Mouse (Mus musculus): ENCODE measurements around the gene Esr1.
"Not testable (repeated sequence)": the region's sequence is repeated elsewhere in the genome, so short reads cannot be mapped to it uniquely, and the experiment has no call there.

Esr1 gene

DNA sequence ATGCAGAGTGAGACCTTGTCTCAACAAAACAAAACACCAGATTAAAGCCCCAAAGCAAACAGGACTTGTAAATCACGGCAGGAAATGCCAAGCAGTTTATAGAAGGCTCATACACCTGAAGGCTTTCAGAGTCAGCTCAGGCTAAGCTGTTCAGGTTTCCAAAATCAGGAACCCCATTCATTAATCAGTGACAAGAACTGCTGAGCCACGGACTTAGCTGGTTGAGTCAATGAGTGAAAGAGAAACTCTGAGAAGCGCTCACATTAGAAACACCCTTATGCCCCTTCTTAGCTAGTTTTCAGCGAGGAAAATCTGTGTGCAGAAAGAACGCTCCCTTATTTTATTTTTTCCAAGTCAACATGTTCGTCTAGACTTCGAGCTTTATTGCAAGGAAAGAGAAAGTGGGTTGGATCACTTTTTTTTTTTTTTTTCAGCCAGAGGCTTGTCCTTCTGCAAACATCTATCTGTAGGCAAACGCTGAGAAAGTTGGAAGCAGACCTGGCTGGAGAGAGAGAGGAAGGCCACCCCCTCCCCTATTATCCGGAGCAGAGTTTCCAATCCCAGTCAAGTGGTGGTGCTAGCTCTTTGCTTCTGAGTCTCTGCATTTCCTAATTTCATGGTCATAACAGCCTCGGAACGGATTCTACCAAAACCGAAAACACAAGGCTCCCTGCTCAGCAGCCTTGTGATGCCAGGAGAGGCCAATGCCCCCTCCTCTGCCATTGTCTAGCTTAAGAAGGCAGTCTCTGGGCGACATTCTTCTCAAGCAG, at the start of gene Esr1:
Esr1 (plus strand) TSS at position 208 of the 770 bp plus-strand sequence.
- ATAC-seq (ENCODE audit: insufficient number of reproducible peaks, low FRiP score, low TSS enrichment) = no peak

DNA sequence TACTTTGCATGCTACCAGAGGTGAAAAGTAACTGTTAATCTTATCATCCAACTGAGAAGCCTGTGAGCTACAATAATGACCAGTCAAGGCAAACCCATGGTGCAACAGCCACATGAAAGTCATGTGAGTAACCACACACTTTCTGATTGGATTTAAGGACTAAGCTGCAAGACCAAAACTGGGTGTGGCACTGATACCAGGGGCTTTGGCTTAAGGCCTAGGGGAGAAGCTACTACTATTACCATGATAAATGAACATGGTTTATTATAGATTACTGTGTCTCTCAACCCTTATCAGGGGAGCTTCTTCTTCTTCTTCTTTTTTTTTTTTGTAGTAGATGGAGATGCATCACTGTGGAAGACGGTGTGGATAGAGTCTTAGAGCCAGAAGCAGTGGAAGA, 46.2 kb upstream of the Esr1 start:
- no peak for ATAC-seq (ENCODE audit: insufficient number of reproducible peaks, low FRiP score, low TSS enrichment)

DNA sequence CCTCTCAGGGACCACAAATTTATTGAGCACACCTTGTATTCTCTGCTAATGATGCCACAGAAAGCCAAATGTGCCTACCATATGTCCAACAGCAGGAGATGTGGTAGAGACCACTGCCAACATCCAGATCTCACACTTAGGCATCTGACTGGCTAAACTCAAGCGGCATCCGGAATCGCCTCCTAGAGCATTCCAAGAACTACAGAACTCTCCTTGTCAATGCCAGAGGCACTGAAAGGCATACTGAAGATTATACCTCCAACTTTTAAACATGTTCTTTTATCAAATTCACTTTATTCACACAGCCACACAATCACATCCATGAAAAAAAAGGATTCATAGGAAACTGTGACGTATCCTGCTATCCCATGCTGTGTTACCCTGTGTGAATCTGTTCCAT, 40.6 kb upstream of the Esr1 start:
- no peak for ATAC-seq (ENCODE audit: insufficient number of reproducible peaks, low FRiP score, low TSS enrichment)

DNA sequence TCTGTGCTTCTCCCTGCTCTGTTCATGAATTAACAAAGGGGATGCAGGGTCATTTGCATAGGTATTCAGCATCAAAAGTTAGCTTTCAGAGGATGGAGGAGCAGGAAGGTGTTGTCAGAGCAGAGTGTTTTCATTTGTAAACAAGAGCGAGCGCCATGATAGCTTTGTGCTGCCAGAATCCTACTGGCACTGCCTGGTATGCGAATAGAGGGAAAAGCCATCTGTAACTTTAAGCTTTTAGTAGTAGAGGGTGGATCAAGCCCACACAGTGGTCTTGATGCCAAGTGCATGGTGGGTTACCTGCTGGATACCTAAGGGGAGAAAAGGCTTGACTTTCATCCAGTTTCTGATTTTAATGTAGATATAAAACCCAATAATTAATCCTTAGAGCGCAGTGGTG, 40.1 kb upstream of the Esr1 start:
- ATAC-seq (ENCODE audit: insufficient number of reproducible peaks, low FRiP score, low TSS enrichment) = no peak

DNA sequence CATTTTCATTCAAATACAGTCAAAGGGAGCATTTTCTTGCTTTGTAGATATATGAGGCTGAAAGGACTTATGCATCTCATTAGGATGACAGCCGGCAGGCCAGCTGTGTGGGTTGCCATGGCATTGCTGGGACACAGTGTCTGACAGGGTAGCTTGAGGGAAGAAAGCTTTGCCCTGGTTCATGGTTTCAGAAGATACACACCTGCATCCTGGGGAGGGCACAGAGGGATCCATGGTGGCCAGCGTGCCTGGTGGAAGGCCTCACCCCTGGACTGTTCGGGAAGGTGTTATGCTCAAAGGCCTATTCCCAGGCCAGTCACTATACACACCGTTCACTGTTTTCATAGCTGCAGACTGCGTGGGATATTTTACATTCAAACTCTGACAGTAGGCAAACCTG, 29.5 kb upstream of the Esr1 start:
- no peak for ATAC-seq (ENCODE audit: insufficient number of reproducible peaks, low FRiP score, low TSS enrichment)

DNA sequence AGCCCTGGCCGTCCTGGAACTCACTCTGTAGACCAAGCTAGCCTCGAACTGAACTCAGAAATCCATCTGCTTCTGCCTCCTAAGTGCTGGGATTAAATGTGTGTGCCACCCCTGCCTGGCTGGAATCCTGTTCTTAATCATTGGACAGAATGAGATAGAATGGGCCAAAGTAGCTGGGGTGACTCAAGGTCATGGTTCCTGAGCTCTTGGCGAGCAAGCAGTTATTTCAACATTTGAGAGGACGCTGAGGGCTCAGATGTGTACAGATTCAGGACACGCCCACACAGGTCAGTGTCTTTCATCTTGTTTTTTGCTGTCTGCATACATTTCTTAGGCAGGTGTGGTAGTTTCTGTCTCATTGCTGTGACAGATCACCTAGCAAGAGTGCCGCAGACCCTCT, 24.7 kb upstream of the Esr1 start:
- ATAC-seq (ENCODE audit: insufficient number of reproducible peaks, low FRiP score, low TSS enrichment) = no peak

DNA sequence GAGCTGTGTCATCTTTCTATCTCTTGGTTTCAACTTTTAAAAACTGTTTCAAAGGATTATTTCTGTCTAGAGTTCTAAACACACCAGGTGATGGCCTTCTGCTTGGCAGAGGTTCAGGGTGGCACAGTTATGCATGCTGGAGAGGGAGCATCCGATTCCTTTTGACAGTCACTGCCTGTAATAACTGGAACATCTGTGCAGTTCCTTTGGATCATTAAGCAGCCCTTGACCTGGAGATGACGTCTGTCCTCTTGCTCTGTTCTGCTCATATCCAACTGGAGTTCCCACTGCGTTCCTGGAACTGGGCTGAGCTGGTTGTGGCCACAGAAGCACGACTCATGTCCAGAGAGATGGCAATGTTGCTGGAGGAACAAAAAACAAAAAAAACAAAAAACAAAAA, 21.8 kb upstream of the Esr1 start:
- no peak for ATAC-seq (ENCODE audit: insufficient number of reproducible peaks, low FRiP score, low TSS enrichment)

DNA sequence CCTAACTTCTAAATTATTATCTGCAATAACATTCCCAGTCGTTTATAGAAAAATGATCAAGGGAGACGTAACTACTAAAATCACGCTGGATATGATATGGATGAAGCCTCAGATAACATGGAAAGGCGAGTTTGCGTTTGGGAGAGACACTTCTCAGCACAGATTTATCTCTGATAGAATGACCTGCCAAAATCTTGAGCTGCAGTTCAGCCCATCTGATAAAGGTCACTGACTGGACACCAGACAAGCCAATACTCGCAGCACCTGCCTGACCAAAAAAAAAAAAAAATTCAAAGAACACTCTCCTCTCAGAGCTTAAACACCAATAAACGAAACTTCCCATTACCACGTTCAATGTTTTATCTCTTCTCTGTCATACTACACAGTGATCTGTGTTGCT, 20.4 kb upstream of the Esr1 start:
- no peak for ATAC-seq (ENCODE audit: insufficient number of reproducible peaks, low FRiP score, low TSS enrichment)

DNA sequence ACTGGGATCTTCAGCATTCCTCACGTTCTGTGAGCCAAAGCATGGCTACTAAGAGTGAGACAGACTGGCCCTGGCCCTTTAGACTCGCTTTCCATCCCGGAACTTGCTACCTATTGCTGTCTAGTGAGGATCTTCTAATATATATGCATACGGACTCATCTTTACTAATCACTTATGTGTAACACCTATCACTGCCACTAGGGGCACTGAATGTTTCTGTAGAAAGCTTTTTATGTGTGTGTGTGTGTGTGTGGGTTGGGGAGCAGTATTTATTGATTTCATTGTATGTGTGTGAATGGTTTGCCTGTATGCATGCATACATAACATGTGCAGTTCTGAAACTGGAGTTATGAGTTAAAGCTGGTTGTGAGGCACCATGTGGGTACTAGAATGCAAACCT, 17.6 kb upstream of the Esr1 start:
- ATAC-seq (ENCODE audit: insufficient number of reproducible peaks, low FRiP score, low TSS enrichment) = no peak

DNA sequence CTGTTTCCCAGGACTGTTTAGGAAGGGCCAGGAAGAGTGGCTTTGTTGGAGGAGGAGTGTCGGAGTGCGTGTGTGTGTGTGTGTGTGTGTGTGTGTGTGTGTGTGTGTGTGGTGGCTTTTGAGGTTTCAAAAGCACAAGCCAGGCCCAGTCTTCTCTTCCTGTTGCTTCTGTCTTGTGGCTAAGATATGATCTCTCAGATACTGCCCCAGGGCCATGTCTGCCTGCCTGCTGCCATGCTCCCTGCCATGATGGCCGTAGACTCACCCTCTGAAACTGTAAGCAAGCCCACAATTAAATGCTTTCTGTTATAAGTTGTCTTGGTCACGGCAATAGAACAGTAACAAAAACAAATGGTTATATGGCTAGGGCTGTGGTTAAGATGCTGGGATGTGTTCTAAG, 14.2 kb upstream of the Esr1 start:
- no peak for ATAC-seq (ENCODE audit: insufficient number of reproducible peaks, low FRiP score, low TSS enrichment)

DNA sequence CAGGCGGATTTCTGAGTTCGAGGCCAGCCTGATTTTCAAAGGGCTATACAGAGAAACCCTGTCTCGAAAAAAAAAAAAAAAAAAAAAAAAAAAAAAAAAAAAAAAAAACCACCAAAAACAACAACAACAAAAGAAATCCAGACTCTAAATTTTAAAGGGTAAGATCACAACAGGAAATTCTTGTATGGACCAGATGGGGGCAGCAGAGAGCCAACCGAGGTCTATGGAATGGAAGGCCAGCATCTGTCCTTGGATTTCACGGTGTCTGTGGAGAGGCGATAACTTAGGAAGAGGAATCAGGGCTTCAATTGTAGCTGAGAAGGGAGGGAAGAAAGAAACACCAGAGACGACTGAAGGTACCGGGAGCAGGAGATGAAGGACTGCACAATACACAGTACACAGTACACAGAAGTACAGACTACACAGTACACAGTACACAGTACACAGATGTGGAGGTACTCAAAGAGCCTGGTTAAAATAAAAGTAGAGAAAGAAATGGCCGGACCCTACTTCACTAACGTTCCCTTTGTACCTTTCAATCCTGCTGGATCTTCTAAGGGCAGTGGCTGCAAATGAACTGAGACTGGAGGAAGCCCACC, 13.1 kb upstream of the Esr1 start:
- ATAC-seq (ENCODE audit: insufficient number of reproducible peaks, low FRiP score, low TSS enrichment) = peak; percentile 20; the same call in 1 of the 2 replicates

DNA sequence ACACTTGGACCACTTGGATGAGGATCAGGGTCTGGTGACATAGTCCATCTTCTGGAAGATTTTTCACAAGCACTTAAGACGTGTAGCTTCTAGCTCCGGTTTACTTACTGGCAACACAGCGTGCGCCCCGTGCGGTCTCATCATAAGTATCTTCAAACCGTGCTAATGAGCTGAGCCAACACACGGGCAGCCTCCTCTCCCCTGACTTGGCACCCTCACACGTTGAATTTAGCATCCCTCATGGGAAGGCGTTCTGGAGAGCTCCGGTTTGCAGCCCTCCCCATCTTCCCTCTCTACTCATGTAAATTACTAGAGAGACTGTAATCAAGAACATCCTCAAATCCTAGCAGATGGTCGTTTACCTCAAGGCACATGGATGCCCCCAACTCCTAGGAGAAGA, 12.5 kb upstream of the Esr1 start:
- no peak for ATAC-seq (ENCODE audit: insufficient number of reproducible peaks, low FRiP score, low TSS enrichment)

DNA sequence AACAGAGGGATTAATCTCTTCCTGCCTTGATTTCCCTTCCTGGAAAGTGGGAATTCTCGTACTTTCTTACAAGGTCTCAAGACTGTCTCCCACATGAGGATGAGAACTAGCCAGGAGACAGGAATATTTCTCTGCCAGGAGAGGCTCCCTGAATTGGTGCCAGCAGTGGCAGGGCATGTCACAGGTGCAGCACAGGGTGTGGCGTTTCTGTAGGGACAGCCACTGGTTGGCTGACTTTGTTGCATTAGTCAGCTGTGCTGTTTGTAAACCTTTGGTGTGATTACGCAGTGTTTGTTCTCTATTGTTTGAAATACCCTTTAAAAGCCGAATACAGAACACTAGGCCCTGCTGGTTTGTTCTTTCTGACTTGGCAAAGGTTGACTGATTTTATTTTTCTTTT, 11.8 kb upstream of the Esr1 start:
- no peak for ATAC-seq (ENCODE audit: insufficient number of reproducible peaks, low FRiP score, low TSS enrichment)

DNA sequence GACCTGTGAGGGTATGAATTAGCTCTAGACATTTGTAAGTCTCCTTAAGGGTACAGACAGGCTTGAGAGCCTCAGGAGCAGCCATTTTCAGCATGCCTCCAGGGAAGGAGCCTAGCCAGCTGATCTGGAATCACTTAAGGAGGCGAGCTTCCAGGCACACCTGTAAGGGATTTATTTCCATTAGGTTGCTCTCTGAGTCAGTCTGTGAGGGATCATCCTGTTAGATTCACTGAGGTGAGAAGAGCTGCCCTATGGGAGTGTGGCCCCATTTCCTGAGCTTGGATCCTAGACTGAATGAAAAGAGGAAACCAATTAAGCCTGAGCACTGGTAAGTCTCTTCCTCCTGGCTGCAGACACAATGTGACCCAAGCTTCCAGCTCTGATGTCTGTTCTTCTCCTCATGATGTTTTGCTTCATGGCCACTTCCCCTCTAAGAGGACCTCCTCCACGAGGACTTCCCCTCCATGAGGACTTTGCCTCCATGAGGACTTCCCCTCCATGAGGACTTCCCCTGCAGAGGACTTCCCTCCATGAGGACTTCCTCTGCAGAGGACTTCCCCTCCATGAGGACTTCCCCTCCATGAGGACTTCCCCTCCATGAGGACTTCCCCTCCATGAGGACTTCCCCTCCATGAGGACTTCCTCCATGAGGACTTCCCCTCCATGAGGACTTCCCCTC, 10.5 kb upstream of the Esr1 start:
- ATAC-seq (ENCODE audit: insufficient number of reproducible peaks, low FRiP score, low TSS enrichment) = no peak

DNA sequence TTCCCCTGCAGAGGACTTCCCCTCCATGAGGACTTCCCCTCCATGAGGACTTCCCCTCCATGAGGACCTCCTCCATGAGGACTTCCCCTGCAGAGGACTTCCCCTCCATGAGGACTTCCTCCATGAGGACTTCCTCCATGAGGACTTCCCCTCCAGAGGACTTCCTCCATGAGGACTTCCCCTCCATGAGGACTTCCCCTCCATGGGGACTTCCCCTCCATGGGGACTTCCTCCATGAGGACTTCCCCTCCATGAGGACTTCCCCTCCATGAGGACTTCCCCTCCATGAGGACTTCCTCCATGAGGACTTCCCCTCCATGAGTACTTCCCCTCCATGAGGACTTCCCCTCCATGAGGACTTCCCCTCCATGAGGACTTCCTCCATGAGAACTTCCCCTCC, 9.8 kb upstream of the Esr1 start:
- ATAC-seq (ENCODE audit: insufficient number of reproducible peaks, low FRiP score, low TSS enrichment) = not testable (repeated sequence)

DNA sequence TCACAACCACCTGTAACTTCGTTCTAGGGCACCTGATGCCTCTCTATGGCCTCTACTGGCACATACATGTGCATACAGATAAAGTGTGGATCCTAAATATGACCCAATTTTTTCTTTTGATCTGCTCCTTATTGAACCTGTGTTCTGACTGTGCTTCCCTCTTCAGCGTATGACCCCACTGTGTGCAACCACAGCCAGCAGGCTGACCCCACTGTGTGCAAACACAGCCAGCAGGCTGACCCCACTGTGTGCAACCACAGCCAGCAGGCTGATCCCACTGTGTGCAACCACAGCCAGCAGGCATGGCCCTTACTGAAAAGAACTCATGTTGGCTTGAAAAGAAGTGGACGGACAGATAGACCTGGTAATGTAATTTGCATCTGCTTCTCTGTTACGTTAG, 8.9 kb upstream of the Esr1 start:
- ATAC-seq (ENCODE audit: insufficient number of reproducible peaks, low FRiP score, low TSS enrichment) = no peak

DNA sequence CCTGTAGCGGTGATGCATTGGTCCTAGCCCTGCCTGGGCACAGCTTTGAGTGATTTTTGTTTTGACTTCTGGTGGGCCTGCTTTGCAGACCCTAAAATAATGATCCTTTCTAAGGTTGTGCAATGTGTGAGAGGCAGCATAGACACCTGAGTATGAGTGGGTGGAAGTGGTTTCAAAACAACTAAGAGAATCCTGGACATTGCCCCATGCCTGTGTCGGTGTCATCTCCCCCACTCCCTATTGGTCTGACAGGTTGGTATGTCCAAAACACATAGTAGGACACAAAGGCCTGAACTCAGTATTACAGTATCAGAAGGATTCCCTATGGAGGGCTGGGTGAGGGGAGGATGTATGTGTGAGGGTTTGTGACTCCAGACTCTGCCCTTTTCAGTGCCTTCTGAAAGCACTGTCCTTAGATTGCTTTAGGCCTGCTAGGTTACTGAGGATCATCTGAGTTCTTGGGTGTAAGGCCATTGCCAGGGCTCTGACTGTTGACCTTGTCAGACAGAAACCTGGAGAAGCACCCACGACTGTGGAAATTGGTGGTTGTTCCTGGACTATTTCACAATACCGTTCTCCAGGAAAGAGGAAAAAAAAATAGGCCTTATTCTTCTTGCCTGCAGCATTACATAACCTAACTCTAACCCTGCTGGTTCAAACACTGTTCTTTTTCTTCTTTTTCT, 6.7 kb upstream of the Esr1 start:
- no peak for ATAC-seq (ENCODE audit: insufficient number of reproducible peaks, low FRiP score, low TSS enrichment)

DNA sequence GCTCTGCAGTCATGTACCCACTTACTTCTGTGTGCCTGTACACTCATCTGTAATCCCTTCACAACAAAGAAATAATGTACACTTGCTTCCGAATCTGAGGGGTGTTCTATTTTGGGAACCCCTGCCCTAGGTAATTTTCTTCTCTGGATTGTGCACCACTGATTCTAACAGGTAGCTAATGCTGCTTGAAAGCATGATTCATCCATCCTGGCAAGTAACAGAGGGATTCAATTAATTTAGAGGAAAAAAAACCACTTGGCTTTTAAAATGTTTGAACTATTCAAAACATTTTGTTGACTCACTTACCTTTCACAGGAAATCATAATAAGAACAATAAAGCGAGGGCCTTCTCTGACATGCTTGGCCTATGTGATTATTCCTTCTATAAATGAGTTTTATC, 1.2 kb upstream of the Esr1 start:
- no peak for ATAC-seq (ENCODE audit: insufficient number of reproducible peaks, low FRiP score, low TSS enrichment)

DNA sequence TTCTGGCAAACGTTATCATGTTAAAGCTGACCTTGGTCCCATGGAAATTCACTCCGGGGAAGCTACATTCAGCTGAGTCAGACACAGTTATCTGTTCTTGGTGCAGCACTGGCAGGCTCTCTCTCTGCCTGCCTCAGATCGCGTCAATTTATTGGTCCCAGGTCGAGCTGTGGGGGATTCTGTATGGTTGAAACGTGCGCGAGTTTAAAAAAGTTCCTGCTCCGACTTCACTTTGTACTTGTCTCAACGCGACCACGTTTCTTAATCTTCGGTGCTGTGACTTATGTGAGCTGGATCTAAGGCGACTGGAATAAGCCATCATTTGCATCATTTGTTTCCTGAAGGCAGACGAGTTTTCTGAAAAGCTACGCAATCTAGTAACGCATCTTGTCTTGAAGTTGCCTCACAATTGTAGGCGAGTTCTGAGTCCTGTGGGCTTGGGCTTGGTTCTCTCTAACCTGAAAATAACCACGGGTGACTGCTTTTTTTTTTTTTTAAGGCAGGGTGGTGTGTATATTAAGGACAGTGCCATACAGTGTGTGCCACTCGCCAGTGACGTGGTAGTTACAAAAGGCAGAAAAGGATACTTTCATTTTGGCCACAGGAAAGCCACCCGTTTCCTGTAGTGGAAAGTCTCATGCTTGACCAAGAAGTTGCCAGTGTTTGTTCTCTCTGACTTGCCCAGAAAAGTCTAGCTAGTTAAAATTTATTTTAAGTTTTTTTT, 1.1 kb downstream of the Esr1 start:
- ATAC-seq (ENCODE audit: insufficient number of reproducible peaks, low FRiP score, low TSS enrichment) = no peak

DNA sequence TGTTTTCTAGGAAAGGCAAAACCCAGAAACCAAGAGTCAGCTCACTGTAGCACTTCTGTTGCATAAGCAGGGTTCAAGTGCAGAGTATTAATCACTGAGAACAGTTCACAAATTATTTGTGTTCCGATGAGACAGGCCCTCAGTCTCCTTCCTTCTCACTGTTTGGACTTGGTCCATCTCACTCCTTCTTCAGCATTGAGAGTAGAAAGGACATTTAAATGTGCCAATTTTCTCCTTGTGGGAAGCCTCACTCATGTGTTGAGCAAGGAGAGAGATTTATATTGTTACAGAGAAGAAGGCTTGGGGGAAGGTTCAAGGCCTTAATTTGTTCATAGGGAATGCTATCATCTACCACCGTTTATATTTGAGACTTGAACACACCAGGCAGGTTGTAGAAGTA, 6.6 kb downstream of the Esr1 start:
- ATAC-seq (ENCODE audit: insufficient number of reproducible peaks, low FRiP score, low TSS enrichment) = no peak

DNA sequence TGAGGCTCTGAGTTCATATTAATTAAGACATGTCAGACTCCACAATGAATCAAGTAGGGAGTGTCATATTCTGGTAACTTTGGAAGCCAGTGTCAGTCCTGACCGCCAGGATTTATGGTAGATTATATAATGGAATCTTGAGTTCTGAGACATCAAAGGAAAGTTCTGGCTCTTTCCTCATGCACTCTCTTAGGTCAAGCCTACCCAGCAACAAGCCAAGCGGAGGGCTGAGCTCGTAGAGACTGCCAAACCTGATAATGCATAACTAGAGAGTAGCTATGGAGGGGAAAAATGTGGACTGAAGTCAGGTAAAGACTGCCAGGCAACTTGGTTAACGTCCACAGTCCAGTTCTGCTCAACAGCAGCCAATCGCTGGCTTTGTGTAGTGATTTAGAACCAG, 7.3 kb downstream of the Esr1 start:
- ATAC-seq (ENCODE audit: insufficient number of reproducible peaks, low FRiP score, low TSS enrichment) = no peak
